Mouse (Mus musculus) frontal cortex, postnatal 25 days (tissue): ENCODE measurements around the gene Gm5244.

ENCODE experiments used
- DNase-seq, 2 experiments: peaks; one replicate each; pipeline ENCODE4 v3.0.0; 2022; ENCODE audit warnings: low spot score in 2 of 2

The Gm5244 gene

DNA sequence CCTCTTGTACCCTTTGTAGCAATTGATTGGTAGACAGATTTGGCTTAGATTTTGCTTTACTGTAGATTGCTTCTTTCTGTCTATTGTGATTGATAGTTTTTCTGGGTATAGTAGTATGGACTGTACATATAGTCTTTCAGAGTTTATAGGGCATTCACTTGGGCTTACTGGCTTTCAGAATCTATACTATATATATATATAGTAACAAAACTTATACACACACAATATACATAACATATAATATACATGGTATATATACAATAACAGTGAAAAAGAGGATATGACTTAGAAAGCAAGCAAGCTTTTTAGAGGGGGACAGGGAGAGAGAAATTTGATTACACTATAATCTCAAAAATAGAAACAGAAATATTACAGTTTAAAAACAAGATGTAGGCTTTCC is at the start of gene Gm5244:
Gm5244 (plus strand) TSS at position 301 of the 400 bp plus-strand sequence.
- DNase-seq, result no peak

DNA sequence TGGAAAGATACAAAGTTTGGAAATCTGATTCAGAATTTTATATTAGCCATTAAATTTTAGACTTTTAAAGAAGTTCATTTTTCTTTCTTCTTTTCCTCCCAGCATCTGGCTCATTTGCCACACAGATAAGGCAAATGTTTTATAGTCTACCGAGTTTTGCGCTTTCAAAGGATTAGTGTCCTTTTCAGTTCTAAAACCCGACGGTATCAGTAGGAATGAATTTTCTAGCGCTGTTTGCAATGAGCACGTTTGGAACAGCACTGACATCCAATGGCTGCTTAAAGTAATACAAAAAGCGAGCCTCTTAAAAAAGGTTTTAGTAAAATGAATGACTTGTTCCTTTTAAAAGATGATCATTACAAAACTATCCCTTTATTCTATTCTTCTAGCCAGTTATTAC is 49.4 kb upstream of the Gm5244 start:
- DNase-seq, result no peak

DNA sequence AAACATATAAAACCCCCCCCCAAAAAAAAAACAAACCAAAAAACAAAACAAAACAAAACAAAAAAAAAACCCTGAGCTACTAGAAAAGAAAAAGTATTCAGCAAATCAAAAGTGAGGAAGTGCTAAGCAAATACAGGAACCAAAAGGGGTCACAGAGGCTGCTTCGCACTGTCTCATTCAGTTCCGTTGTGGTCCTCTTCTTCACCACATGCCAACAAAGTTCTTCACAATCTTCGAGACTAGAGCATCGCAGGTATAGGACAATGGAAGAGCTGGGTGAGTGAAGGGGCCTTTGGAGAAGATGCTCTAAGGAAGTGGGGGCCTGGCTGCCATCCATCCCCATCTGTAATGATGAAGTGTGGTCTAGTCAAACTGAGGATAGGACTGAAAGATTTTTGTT is 48.1 kb upstream of the Gm5244 start:
- no peak for DNase-seq

DNA sequence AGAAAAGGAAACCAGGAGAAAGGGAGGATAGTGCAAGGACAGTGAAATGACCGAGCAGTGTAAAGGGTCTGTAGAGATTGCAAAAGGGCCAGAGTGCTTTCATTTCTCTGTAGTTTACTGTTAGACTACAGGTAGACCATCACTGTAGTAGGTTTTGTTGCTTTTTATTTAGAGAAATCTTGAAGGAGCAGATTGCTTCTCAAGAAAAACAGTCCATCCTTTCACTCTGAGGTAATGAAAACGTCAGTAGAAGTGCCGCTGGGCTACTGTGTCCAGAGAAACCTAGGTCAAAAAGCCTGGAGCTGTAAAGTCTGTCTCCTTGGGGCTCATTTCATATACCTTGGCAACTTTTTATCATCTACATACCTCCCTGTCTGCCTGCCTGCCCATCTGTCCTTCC is 47.4 kb upstream of the Gm5244 start:
- DNase-seq, result no peak

DNA sequence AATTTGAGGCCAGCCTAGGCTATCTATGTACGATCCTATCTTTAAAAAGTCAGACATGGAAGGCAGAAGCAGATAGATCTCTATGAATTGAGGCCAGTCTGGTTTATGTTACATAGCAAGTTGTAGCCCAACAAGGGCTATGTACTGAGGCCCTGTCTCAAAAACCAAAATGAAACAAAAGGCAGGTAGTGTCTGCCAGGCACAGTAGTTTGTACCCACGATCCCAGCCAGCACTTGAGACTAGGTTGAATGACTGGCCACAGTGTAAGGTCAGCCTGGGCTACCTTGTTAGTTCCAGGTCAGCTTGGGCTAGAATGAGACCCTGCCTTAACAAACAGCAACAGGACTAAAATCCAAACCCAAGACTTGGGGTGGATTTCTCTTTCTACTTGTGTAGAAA is 45.9 kb upstream of the Gm5244 start:
- DNase-seq, result no peak

DNA sequence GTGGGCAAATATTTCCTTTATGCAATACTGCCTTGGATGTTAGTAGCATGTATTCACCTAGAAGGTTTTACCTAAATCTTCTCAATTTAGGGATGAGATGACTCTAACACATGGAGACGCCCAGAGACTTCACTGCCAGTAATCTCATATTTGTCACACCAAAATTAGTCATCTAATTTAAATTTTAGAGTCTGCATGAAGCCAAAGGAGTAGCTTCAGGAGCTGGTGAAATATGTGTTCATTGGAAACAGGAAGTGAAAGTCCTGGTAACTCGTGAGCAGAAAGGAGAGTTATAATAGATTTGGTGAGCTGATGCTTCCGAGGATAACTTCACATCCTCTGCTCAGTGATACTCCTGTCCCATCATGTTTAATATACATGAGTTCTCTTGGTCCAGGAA is 45.4 kb upstream of the Gm5244 start:
- DNase-seq, result no peak

DNA sequence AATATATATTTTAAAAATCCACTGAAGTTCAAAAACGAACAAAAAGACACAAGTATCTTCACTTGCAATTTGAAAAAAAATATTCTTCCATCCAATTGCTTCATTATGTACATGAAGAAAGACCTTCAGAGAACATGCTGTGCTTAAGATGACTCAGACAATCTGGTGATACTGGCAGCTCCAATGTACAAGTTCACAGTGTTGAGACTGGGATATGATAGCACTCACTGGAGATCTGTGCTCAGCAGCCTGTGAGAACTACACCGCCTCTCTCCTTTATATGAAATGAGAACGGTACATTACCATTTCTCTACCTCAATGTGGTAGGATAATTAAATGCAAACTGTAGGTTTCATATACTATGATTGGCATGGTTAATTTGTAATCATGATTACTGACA is 43.7 kb upstream of the Gm5244 start:
- no peak for DNase-seq

DNA sequence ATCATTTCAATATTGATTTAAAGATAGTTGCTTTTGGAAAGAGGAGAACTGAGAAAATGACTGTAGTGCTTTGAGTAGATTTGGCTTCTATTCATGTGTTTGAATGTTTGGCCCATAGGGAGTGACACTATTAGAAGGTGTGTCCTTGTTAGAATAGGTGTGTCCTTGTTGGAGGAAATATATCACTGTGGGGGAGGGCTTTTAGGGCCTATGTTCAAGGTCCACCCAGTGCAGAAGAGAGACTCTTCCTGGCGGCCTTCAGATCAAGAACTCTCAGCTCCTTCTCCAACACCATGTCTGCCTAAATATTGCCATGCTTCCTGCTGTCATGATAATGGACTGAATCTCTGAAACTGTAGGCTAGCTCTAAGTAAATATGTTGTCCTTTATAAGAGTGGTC is 42.2 kb upstream of the Gm5244 start:
- no peak for DNase-seq

DNA sequence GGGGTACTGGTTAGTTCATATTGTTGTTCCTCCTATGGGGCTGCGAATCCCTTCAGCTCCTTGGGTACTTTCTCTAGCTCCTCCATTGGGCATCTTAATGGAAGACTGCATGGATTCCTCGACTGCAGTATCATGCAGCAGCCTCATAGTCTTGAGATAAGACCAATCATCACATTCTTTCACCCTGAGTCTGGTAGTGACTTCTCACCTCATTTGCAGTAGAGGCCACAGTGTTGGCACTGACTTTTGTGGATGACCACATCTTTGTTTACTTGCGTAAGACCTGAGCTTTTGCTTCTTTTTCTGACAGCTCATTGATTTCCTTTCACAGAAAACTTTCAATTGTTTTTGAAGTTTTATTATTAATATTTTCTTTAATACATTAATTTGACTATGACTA is 40.8 kb upstream of the Gm5244 start:
- no peak for DNase-seq

DNA sequence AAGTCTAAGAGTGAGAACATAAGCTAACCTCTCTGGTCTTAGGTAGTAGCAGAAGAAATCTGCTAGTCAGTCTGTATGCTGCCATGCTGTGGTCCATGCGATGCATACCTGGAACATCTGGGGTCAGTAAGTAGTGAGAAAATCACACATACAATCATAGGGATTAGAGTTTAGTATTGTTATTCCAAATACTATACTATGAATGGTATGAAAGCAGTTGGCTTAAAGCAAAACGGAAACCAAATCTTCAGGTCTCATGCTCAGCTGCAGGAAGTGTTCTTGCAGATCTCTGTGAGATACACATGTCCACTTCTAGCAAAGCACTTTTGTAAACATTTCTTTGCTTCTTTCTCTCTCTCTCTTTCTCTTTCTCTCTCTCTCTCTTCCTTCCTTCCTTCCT is 40.3 kb upstream of the Gm5244 start:
- DNase-seq, result no peak

DNA sequence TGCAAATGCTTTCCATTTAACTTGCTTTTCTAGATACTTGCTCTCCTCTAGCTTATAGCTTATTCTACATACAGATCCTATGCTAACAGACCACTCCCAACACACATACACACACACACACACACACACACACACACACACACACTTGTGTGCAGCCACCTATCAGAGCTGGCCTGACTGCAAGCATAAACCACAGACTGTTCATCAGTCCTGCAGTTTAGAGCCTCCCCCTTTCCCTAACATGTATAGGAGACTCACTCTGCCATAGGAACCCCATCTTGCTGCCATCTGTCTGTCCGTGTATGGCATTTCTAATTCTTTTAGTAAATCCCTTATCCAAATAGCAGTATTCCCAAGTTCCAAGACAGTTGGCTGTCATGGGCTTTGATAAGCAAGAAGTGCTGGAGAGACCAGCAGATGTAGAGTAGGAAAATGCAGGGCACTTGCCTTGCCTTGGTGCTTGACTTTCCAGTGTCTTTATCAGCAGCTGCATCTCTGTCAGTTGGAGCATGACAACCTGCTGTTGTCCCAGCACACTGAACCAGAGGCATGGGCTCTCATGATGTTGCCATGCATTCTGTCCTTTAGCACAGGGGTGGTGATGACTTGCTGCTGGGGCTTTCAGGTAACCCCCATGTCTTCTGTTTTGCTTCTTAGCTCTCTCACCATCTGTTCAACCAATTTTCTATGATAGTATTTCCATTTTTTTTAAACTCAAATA is 33.7 kb upstream of the Gm5244 start:
- DNase-seq, result no peak

DNA sequence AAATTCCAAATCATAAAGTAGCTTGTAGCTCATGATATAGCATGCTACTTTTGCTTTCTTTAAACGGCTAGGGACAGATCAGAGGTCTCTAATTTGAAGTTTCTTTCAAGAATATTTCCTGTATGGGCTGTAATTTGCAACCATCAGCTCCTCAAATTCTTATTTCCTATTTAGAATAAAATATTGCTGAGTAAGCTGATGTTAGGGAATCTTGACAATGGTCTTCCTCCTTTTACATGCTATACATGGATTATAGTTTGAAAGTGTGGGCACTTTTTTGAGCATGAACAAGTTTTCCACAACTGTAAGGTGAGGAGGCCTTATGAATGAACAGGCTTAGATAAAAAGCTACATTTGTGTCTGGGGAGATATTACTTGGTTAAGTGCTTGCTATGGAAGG is 32.6 kb upstream of the Gm5244 start:
- DNase-seq, result no peak

DNA sequence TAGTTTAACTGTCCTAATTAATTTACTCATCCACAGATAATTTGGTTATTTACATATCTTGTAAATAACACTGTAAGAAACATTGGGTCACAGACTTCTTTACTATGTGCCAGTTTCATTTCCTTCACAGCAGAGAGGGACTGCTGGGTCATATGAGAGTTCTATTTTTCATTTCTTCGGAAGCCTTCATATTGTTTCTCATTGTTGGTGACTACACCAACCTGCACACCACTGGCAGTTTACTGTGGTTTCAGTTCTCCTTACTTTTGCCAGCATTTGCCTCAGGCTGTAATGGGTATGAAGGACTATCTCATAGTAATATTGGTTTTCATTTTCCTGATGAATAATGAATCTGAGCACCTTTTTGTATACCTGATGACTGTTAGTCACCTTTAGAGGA is 28.0 kb upstream of the Gm5244 start:
- no peak for DNase-seq

DNA sequence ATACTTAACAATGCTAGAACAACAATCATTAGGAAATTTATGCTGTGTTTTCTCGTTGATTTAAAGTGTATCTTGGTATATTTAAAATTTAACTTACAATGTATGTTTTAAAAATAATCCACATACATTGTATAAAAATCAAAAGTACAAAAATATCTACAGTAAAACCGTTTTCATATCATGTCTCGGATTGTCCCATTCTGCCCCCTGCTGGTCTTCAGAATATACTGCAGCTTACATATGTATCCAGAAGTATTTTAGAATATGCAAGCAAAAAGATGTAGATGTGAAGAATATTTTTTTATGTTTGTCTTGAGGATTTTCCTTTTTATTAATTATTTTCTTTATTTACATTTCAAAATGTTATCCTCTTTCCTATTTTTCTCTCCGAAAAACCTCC is 26.1 kb upstream of the Gm5244 start:
- no peak for DNase-seq

DNA sequence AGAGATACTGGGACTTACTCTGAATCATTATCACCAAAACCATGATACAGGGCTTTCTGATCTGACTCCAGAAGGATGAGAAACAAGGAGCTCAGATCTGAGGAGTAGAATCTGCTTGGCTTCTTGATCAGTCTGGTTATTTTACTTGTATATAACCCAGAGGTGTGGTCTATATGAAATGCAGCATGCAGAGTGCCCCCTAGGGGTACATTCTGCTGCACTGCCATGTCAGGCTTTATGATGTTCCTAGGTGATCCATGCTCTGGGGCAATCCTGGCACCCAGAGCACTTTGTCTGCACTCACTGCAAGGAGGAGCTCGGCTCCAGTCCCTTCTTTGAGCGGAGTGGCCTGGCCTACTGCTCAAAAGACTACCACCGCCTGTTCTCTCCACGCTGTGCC is 21.9 kb upstream of the Gm5244 start:
- no peak for DNase-seq

DNA sequence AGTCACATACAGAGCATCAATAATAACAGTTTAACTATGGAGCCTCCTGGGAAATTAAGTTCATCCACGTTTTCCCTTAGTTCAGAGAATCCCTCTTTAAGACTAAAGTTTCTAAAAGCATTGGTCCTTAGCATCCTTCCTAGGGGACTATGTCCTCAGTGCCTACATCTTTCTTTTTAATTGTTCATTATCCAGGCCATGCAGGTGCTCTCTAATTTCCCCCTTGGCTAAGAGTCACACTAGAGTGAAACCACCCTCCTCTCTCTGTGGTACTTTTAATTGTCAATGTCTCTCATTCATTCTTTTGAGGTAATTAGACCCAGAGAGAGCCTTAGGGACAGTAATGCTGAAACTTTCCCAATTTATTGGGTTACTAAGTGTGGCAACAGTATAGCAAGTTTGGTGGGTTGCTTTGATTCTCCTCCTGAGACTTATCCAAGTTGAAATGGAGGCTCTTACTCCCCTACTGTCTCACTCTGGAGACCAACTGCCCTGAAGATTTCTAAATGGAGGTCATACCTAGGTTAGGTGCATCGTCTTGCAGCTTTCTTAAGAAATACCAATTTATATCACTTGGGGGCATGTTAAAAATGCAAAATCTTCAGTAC is 15.6 kb upstream of the Gm5244 start:
- no peak for DNase-seq

DNA sequence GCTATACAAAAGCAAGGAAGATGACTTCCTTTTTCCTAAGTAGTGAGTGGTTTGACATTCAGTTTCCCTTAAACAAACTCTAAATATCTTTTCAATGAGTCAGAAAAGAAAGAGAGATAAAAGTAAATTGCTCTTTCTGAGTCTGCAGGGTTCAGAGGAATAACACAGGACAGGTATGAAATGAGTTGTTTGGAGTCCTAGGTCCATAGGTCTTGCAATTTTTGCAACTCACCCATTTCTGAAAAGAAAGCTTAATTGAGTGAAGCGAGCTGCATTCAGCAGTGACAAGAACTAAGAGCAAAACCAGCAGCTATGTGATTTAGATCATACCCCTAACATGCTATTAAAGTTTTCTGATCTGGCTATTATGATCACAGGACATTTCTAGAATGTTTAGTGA is 14.9 kb upstream of the Gm5244 start:
- DNase-seq, result no peak

DNA sequence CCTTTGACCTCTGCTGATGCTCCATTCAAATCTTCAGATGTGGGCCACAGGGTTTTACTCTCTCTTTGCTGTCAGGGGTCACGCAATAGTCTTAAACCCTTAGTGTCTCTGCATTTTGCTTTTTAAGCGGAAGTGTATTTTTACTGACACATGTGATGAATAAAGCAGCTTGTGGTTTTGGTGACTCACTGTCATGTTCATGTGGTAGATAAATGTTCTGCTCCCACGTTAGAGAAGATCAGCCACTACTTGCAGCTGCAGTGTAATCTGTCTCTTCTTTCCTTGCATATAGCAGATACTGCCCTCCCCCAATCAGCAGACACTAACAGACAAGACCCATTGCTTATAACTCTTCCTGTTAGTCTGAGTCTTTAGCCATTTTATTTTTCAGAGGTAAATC is 12.9 kb upstream of the Gm5244 start:
- no peak for DNase-seq

DNA sequence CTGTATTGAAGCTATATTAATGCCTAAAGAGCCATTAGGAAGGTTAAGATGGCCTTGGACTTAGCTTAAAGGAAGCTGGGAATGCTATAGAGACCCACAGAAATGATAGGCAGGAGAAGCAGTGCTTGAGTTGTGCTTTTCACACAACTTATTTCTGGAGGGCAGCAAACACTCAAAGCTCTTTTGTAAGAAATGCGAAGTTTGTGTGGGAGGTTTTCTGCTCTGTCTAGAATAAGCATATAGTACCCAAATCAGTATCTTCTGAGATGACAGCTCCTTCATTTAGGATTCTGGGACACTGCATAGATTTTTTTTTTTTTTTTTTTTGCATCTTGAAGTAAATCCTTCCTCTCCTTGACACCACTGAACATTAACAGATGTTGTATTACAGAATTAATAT is 8.0 kb upstream of the Gm5244 start:
- DNase-seq, result no peak

DNA sequence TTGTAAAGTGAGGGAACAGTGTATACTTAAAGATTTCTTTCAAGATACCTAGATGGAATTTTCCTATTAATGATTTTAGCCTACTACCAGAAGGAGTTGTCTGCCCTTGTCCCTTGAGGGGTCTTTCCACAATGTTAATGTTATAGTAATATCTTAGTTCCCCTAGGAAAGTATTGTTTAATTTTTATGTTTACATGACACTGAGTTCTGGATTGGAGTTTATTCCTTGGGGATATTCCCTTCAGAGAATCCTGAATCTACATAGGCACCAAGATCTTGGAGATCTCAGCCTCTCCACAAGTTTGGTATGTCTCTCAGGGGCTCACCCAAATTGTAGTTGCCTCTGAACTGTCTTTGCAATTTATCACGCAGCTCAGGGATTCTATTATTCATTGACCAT is 10.5 kb downstream of the Gm5244 start, which contains the start of gene Olfr1444:
Olfr1444 (plus strand) TSS at position 301 of the 400 bp plus-strand sequence.
- no peak for DNase-seq

DNA sequence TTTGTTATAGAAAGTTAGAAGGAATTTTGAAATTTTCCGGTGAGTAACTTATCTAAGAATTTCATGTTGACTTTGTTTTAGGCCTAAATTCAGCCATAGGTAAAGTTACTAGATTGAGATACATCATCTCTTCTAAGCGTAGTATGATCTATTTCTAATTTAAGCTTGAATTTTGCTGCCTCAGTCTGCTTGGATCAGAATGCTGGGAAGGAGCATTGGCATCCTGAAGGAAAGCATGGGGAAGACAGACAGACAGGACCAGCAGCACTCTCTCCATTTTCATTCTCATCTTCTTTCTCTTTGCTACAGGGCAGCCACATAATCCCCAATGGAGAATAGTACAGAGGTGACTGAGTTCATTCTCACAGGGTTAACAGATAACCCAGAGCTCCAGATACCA is 37.1 kb downstream of the Gm5244 start, which contains the start of gene Olfr1445:
Olfr1445 (plus strand) TSS at position 301 of the 400 bp plus-strand sequence.
- no peak for DNase-seq

DNA sequence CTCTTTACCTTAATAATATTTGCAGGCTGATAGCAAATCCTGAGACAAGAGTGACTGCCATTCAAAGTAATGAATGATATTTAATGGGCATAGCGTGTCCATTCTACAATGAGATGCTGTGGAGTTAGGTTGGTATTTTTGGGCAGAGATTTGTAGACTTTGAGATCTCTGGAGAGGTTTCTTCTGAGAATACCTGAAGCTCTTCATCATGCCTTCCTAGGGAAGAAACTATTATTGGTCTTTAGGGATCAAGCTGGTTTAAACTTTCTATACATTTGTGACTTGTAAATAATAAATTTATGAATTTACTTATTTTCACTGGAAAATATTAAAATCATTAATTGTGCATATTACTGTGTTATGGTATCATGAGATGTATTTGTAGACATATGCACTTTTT is 46.9 kb downstream of the Gm5244 start, which contains the start of gene Olfr1446:
Olfr1446 (minus strand) TSS at position 101 of the 400 bp plus-strand sequence.
- no peak for DNase-seq
